ENCODE assay signal across 8 mouse cellular contexts in the genomic region with DNA sequence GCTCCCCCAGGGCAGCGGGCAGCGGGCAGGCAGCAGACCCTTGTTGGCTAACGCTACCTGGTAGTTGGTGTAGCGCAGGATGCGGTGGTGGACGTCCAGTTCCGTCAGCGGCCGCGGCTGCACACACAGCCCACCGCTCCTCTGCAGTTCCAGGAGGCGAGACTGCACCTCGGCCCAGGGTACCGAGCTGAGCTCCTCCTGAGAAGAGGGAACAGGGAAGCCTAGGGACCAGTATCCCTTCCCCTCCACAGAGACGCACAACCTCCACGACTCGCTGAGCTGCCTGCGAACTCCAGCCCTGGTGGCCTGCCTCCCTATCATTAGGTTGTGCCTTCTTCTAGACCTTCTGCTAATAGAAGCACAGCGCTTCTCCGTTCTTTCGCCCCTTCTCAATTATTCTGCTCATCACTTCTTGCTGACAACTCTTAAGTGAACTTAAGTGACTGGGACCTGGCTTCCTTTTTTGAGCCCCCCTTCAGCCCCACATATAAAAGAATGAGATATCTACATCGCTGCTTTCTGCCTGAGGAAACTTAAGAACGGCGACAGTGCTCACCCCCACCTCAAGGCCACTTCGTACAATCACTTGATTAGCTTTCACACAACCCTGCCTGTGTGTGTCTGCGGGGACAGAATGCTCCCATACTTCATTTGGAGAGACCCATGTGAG. TPM values are rescaled to one million over a fixed set of nuclear protein-coding genes. Genes with fewer than 3 reads are reported as not detected.
A peak's percentile ranks its signal among the peaks of the same experiment; 100 is the strongest.
DNase-seq lines count a peak whose midpoint lies in the region; ATAC-seq and TF ChIP-seq lines count a peak whose summit lies in the region.

No protein-coding gene starts in this region.

- H3K9me3 ChIP-seq in hindbrain, embryonic 16.5 days (ENCODE audit: control insufficient read depth, low read length), result no peaks in the 10 kb centered on the region
- no peaks in the 10 kb centered on the region for H3K9me3 ChIP-seq in midbrain, postnatal 0 days (ENCODE audit: low read length)

- peak overlapping the region; percentile 99 for H3K4me2 ChIP-seq in hindbrain, embryonic 16.5 days (ENCODE audit: low read length)
- peak overlapping the region; percentile 96 for H3K4me2 ChIP-seq in midbrain, postnatal 0 days (ENCODE audit: low read depth, low read length, poor library complexity, severe bottlenecking)

- H3K27me3 ChIP-seq in hindbrain, embryonic 16.5 days (replicated peaks; ENCODE audit: control insufficient read depth, insufficient read depth, low read length), result peaks cover 8% of the 10 kb centered on the region
- H3K27me3 ChIP-seq in midbrain, postnatal 0 days (ENCODE audit: insufficient read depth, low read length), result 0 out of 2 replicates have a peak, but pooled peaks cover 7% of the 10 kb centered on the region

- peaks cover 3% of the 10 kb centered on the region; the same call in 1 of the 2 replicates for H3K4me1 ChIP-seq in cortical plate, adult 2 months (ENCODE audit: control insufficient read depth, insufficient read depth, low read length)
- H3K4me1 ChIP-seq in hindbrain, embryonic 16.5 days (ENCODE audit: control insufficient read depth, insufficient read depth, low read depth, low read length), result peaks cover 27% of the 10 kb centered on the region
- H3K4me1 ChIP-seq in midbrain, postnatal 0 days (ENCODE audit: insufficient read depth, low read length), result peaks cover 21% of the 10 kb centered on the region

- no peak for TF ChIP-seq POLR2A in cortical plate, adult 2 months (IDR thresholded peaks at IDR 0.05; ENCODE audit: extremely low read depth, insufficient read depth, low read length)

- peak overlapping the region; percentile 4; the same call in 1 of the 2 replicates for H3K27ac ChIP-seq in layer of hippocampus, adult 2 months
- no peak overlapping the region for H3K27ac ChIP-seq in cortical plate, adult 2 months (ENCODE audit: insufficient read depth, low read length)
- peak overlapping the region; percentile 67; the same call in 1 of the 2 replicates for H3K27ac ChIP-seq in hindbrain, embryonic 16.5 days (ENCODE audit: low read depth, low read length)
- 0 out of 2 replicates have a peak overlapping the region, but pooled peaks have one; percentile 18 for H3K27ac ChIP-seq in midbrain, postnatal 0 days (ENCODE audit: low read depth, low read length)

- peak overlapping the region; percentile 55 for H3K4me3 ChIP-seq in layer of hippocampus, adult 2 months
- peak overlapping the region; percentile 33 for H3K4me3 ChIP-seq in cortical plate, adult 2 months (ENCODE audit: insufficient read depth, low read length)
- peak overlapping the region; percentile 53 for H3K4me3 ChIP-seq in hindbrain, embryonic 16.5 days (ENCODE audit: low read length)
- H3K4me3 ChIP-seq in midbrain, postnatal 0 days (ENCODE audit: low read depth, low read length), result peak overlapping the region; percentile 51

- ATAC-seq in hindbrain, embryonic 16.5 days, result 0 out of 2 replicates have a peak, but pooled peaks have one; percentile 2
- no peak for ATAC-seq in midbrain, postnatal 0 days (ENCODE audit: low FRiP score)

- DNase-seq in layer of hippocampus, adult 2 months (ENCODE audit: low spot score in 2 of 2), result no peak
- DNase-seq in layer of hippocampus, postnatal 25 days (ENCODE audit: extremely low spot score in 1 of 2, low spot score in 1 of 2), result no peak
- DNase-seq in midbrain, postnatal 0 days (ENCODE audit: low spot score), result no peak
- no peak for DNase-seq in embryo, embryonic 10.5 days (ENCODE audit: low spot score)
- no peak for DNase-seq in ovary, adult 18-20 months (ENCODE audit: low spot score)
- no peak for DNase-seq in cerebellum, postnatal 10 days

- peak overlapping the region; percentile 75 for H3K9ac ChIP-seq in hindbrain, embryonic 16.5 days (ENCODE audit: low read depth, low read length)
- peak overlapping the region; percentile 69 for H3K9ac ChIP-seq in midbrain, postnatal 0 days (replicated peaks; ENCODE audit: low read length, poor library complexity, severe bottlenecking)

- WGBS in hindbrain, embryonic 16.5 days, result 24% methylated on average over 25 of the region's 26 CpGs
- 28% methylated on average over 23 of the region's 26 CpGs for WGBS in midbrain, postnatal 0 days

- TF ChIP-seq CTCF in layer of hippocampus, adult 2 months (conservative IDR thresholded peaks at IDR 0.05), result no peak
- no peak for TF ChIP-seq CTCF in cortical plate, adult 2 months (IDR thresholded peaks at IDR 0.05; ENCODE audit: extremely low read depth, insufficient read depth, low read length)
- TF ChIP-seq CTCF in midbrain, postnatal 0 days (IDR thresholded peaks at IDR 0.05), result no peak

- H3K36me3 ChIP-seq in hindbrain, embryonic 16.5 days (ENCODE audit: control insufficient read depth, insufficient read depth, low read length), result no peaks in the 10 kb centered on the region
- H3K36me3 ChIP-seq in midbrain, postnatal 0 days (ENCODE audit: insufficient read depth, low read length), result no peaks in the 10 kb centered on the region

RNA-seq across cellular contexts. Expression of a gene that starts 3.6 kb away (rescaled TPM):
- 1 to 10 TPM; 3.0 to 3.2 TPM for total RNA-seq in layer of hippocampus, adult 2 months (2021)
- total RNA-seq in layer of hippocampus, postnatal 25 days (2021), result 1 to 10 TPM; 2.6 to 3.3 TPM
- 4.0 and 4.1 TPM in 2 replicates for polyA plus RNA-seq in cortical plate, adult 2 months (2012; rRNA removed)
- polyA plus RNA-seq in hindbrain, embryonic 16.5 days (2015; fragmentation: Nextera tagmentation; extraction: Ambion mirVana), result 3.6 and 4.6 TPM in 2 replicates
- 6.7 and 7.4 TPM in 2 replicates for total RNA-seq in midbrain, postnatal 0 days (2014; rRNA removed)
- 5.3 and 7.2 TPM in 2 replicates for polyA plus RNA-seq in midbrain, postnatal 0 days (2015; fragmentation: Nextera tagmentation; extraction: Ambion mirVana)

RNA-seq across cellular contexts. Expression of a gene that starts 5.1 kb away (rescaled TPM):
- 10 to 100 TPM; 50.8 to 57.0 TPM for total RNA-seq in layer of hippocampus, adult 2 months (2021)
- total RNA-seq in layer of hippocampus, postnatal 25 days (2021), result 10 to 100 TPM; 52.3 to 54.1 TPM
- polyA plus RNA-seq in cortical plate, adult 2 months (2012; rRNA removed), result 54.8 and 57.3 TPM in 2 replicates
- polyA plus RNA-seq in hindbrain, embryonic 16.5 days (2015; fragmentation: Nextera tagmentation; extraction: Ambion mirVana), result 52.4 and 53.7 TPM in 2 replicates
- total RNA-seq in midbrain, postnatal 0 days (2014; rRNA removed), result 65.8 and 71.7 TPM in 2 replicates
- polyA plus RNA-seq in midbrain, postnatal 0 days (2015; fragmentation: Nextera tagmentation; extraction: Ambion mirVana), result 42.4 and 51.6 TPM in 2 replicates

RNA-seq across cellular contexts. Expression of a gene that starts 23.8 kb away (rescaled TPM):
- 1 to 10 TPM; 6.6 to 7.8 TPM for total RNA-seq in layer of hippocampus, adult 2 months (2021)
- 1 to 10 TPM; 6.7 to 8.4 TPM for total RNA-seq in layer of hippocampus, postnatal 25 days (2021)
- polyA plus RNA-seq in cortical plate, adult 2 months (2012; rRNA removed), result 9.6 and 10.4 TPM in 2 replicates
- 8.6 and 11.0 TPM in 2 replicates for polyA plus RNA-seq in hindbrain, embryonic 16.5 days (2015; fragmentation: Nextera tagmentation; extraction: Ambion mirVana)
- 11.0 and 14.2 TPM in 2 replicates for total RNA-seq in midbrain, postnatal 0 days (2014; rRNA removed)
- 7.0 and 7.5 TPM in 2 replicates for polyA plus RNA-seq in midbrain, postnatal 0 days (2015; fragmentation: Nextera tagmentation; extraction: Ambion mirVana)

RNA-seq across cellular contexts. Expression of a gene that starts 24.8 kb away (rescaled TPM):
- total RNA-seq in layer of hippocampus, adult 2 months (2021), result under 1 TPM; 0.20 to 0.39 TPM
- under 1 TPM in 1 of 2 experiments, not detected in 1; 0.30 TPM for total RNA-seq in layer of hippocampus, postnatal 25 days (2021)
- 0.44 and 0.70 TPM in 2 replicates for polyA plus RNA-seq in cortical plate, adult 2 months (2012; rRNA removed)
- 0.85 and 1.0 TPM in 2 replicates for polyA plus RNA-seq in hindbrain, embryonic 16.5 days (2015; fragmentation: Nextera tagmentation; extraction: Ambion mirVana)
- 0.05 TPM in 1 of 2 replicates, not detected in the other for total RNA-seq in midbrain, postnatal 0 days (2014; rRNA removed)
- 0.29 and 0.59 TPM in 2 replicates for polyA plus RNA-seq in midbrain, postnatal 0 days (2015; fragmentation: Nextera tagmentation; extraction: Ambion mirVana)

RNA-seq across cellular contexts. Expression of a gene that starts 34.9 kb away (rescaled TPM):
- 100 to 1,000 TPM; 118 to 136 TPM for total RNA-seq in layer of hippocampus, adult 2 months (2021)
- 100 to 1,000 TPM; 126 to 130 TPM for total RNA-seq in layer of hippocampus, postnatal 25 days (2021)
- 232 TPM in 2 replicates for polyA plus RNA-seq in cortical plate, adult 2 months (2012; rRNA removed)
- polyA plus RNA-seq in hindbrain, embryonic 16.5 days (2015; fragmentation: Nextera tagmentation; extraction: Ambion mirVana), result 139 and 140 TPM in 2 replicates
- 96.5 and 104 TPM in 2 replicates for total RNA-seq in midbrain, postnatal 0 days (2014; rRNA removed)
- 168 and 182 TPM in 2 replicates for polyA plus RNA-seq in midbrain, postnatal 0 days (2015; fragmentation: Nextera tagmentation; extraction: Ambion mirVana)
